Mouse (Mus musculus) liver (tissue): ENCODE measurements around the gene Ano4.

Source experiments
- DNase-seq: peaks from one replicate; pipeline ENCODE4 v3.0.0-alpha.2; 2020; ENCODE audit warnings: mixed read lengths

Gene Ano4

GRCm38 (mm10) chr10:89344491-89345195 is at the start of gene Ano4:
Ano4 (minus strand) TSS chr10:89344762.
- peak; percentile 4 for DNase-seq

GRCm38 (mm10) chr10:89392687-89393086 is 48.1 kb upstream of the Ano4 start:
- no peak for DNase-seq

GRCm38 (mm10) chr10:89391571-89392163 is 47.1 kb upstream of the Ano4 start:
- no peak for DNase-seq

- no peak for DNase-seq
Observed at GRCm38 (mm10) chr10:89386461-89386860, 41.9 kb upstream of the Ano4 start.

- peak; percentile 81 for DNase-seq
Observed at GRCm38 (mm10) chr10:89383462-89383861, 38.9 kb upstream of the Ano4 start.

GRCm38 (mm10) chr10:89377750-89378149 is 33.2 kb upstream of the Ano4 start:
- no peak for DNase-seq

- DNase-seq, result no peak
Observed at GRCm38 (mm10) chr10:89370051-89370450, 25.5 kb upstream of the Ano4 start.

- DNase-seq, result no peak
Observed at GRCm38 (mm10) chr10:89358933-89359332, 14.4 kb upstream of the Ano4 start.

GRCm38 (mm10) chr10:89354639-89355038 is 10.1 kb upstream of the Ano4 start:
- no peak for DNase-seq

- no peak for DNase-seq
Observed at GRCm38 (mm10) chr10:89351416-89351815, 6.9 kb upstream of the Ano4 start.

- no peak for DNase-seq
Observed at GRCm38 (mm10) chr10:89345606-89346005, 1.0 kb upstream of the Ano4 start.

GRCm38 (mm10) chr10:89345196-89345533 is 603 bp upstream of the Ano4 start:
- DNase-seq, result no peak

- no peak for DNase-seq
Observed at GRCm38 (mm10) chr10:89344132-89344490, 451 bp downstream of the Ano4 start.

GRCm38 (mm10) chr10:89343716-89344115 is 846 bp downstream of the Ano4 start:
- DNase-seq, result no peak

GRCm38 (mm10) chr10:89330261-89330660 is 14.3 kb downstream of the Ano4 start:
- DNase-seq, result no peak

GRCm38 (mm10) chr10:89329806-89330205 is 14.8 kb downstream of the Ano4 start:
- DNase-seq, result no peak

- DNase-seq, result no peak
Observed at GRCm38 (mm10) chr10:89328876-89329275, 15.7 kb downstream of the Ano4 start.

- DNase-seq, result peak; percentile 66
Observed at GRCm38 (mm10) chr10:89327004-89327511, 17.5 kb downstream of the Ano4 start.

- no peak for DNase-seq
Observed at GRCm38 (mm10) chr10:89326383-89326782, 18.2 kb downstream of the Ano4 start.

- DNase-seq, result no peak
Observed at GRCm38 (mm10) chr10:89307566-89307965, 37.0 kb downstream of the Ano4 start.

- DNase-seq, result no peak
Observed at GRCm38 (mm10) chr10:89300346-89300745, 44.2 kb downstream of the Ano4 start.

GRCm38 (mm10) chr10:89292784-89293183 is 51.8 kb downstream of the Ano4 start:
- DNase-seq, result no peak

GRCm38 (mm10) chr10:89290698-89291097 is 53.9 kb downstream of the Ano4 start:
- DNase-seq, result no peak

GRCm38 (mm10) chr10:89289290-89289689 is 55.3 kb downstream of the Ano4 start:
- no peak for DNase-seq

- no peak for DNase-seq
Observed at GRCm38 (mm10) chr10:89280402-89280801, 64.2 kb downstream of the Ano4 start.
